Mouse (Mus musculus) lung, embryonic 14.5 days (tissue): ENCODE results near the gene Car15. TPM values are rescaled to one million over a fixed set of nuclear protein-coding genes. Genes with fewer than 3 reads are reported as not detected.

Experiments
- ATAC-seq: fragments of 200-750 bp; cut with Nextera tagmentation; 2 replicates; pipeline ENCODE4 v1.8.0; 2017; ENCODE audit warnings: mild to moderate bottlenecking, moderate TSS enrichment, moderate library complexity; ENCODE audit not compliant: insufficient read depth
- DNase-seq: peaks from one replicate; pipeline ENCODE4 v3.0.0-alpha.2; 2015
- H3K27ac ChIP-seq: fragments of 300-500 bp; sonication (generic); 2 replicates; pipeline ENCODE4 v1.5.1; 2014; ENCODE audit warnings: low read depth, mild to moderate bottlenecking, moderate library complexity
- H3K27me3 ChIP-seq: fragments of 300-500 bp; sonication (generic); 2 replicates; pipeline ENCODE4 v1.6.1; 2014; ENCODE audit warnings: low read length, control low read depth; ENCODE audit not compliant: insufficient read depth
- H3K36me3 ChIP-seq: fragments of 300-500 bp; sonication (generic); 2 replicates; pipeline ENCODE4 v1.6.1; 2014; ENCODE audit warnings: control low read depth; ENCODE audit not compliant: insufficient read depth
- H3K4me1 ChIP-seq: fragments of 300-500 bp; sonication (generic); 2 replicates; pipeline ENCODE4 v1.6.1; 2014; ENCODE audit warnings: antibody characterized with exemption, control low read depth; ENCODE audit not compliant: insufficient read depth
- H3K4me2 ChIP-seq: fragments of 300-500 bp; sonication (generic); 2 replicates; pipeline ENCODE4 v1.6.1; 2014; ENCODE audit warnings: mild to moderate bottlenecking
- H3K4me3 ChIP-seq: fragments of 300-500 bp; sonication (generic); 2 replicates; pipeline ENCODE4 v1.5.1; 2014; ENCODE audit warnings: low read depth, low read length
- H3K9ac ChIP-seq: fragments of 300-500 bp; sonication (generic); 2 replicates; pipeline ENCODE4 v1.6.1; 2014
- H3K9me3 ChIP-seq: fragments of 300-500 bp; sonication (generic); 2 replicates; pipeline ENCODE4 v1.6.1; 2016; ENCODE audit warnings: low read depth, low read length, control low read depth
- CTCF ChIP-seq: IDR thresholded peaks from 2 replicates; pipeline ENCODE4 v1.5.1; 2016; ENCODE audit warnings: antibody characterized with exemption, low read depth
- WGBS: fragments of 180-500 bp; shearing (Covaris S2); extraction: QIAGEN DNeasy Blood & Tissue Kit; methylation state at CpG from one replicate; pipeline ENCODE4 v1.1.7; 2014; 5-methylcytosine and 5-hydroxymethylcytosine counted together
- polyA plus RNA-seq: library from polyadenylated mRNA; unstranded; fragments of >200 nt; fragmentation: Nextera tagmentation; extraction: Ambion mirVana; gene quantifications from 2 replicates; pipeline ENCODE4 v1.2.1, GENCODE M21; 2014

The Car15 gene
- polyA plus RNA-seq, 1 experiment from 2014 or later = 2.7 TPM

DNA sequence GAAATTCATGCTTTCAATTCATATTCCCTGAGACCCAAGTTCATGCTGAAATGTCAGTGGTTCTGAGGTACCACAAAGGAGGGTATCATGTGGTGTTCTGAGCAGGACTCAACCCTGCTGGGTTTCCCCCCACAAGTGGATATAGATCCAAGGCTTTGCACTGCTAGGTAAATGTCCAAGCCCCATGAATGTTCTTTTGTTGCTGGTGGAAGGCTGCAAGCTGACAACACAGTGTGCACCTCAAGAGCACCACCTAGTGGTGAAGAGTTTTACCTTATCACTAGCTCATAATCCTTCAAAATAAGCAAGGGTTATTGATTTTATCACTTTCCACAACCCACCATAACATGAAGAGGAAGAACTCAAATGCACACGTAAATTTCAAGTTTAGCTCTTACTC, 10.8 kb upstream of the Car15 start:
- Histone ChIP-seq H3K36me3 (peaks cover 88% of the 10 kb centered on the region), H3K9ac (no peak overlapping the region), H3K4me3 (no peak overlapping the region), H3K27me3 (no peaks in the 10 kb centered on the region), H3K4me2 (no peak overlapping the region), H3K9me3 (no peaks in the 10 kb centered on the region), H3K27ac (no peak overlapping the region), H3K4me1 (no peaks in the 10 kb centered on the region)
- DNase-seq = peak; percentile 91
- 22% methylated on average over 1 of the region's 1 CpGs for WGBS
- TF ChIP-seq CTCF = peak; percentile 86
- ATAC-seq = no peak

DNA sequence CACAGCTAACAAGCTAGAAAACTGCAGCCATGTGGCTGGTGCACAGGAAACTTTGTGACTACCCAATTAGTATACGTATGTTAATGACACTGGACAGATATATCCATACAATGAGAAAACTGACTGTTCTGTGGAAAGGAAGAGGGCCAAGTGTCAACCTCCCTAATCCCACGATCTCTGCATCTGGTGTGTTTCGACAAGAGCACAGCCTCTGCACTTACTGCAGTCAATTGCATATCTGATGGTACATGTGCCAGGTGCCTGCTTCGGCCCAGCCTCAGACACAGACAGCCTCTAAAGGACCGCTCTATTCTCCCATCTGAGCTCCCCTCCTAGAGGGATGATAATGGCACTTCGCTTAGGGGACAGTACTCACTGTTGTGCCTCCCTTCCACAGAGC, 10.3 kb upstream of the Car15 start:
- WGBS = 96% methylated on average over 6 of the region's 6 CpGs

DNA sequence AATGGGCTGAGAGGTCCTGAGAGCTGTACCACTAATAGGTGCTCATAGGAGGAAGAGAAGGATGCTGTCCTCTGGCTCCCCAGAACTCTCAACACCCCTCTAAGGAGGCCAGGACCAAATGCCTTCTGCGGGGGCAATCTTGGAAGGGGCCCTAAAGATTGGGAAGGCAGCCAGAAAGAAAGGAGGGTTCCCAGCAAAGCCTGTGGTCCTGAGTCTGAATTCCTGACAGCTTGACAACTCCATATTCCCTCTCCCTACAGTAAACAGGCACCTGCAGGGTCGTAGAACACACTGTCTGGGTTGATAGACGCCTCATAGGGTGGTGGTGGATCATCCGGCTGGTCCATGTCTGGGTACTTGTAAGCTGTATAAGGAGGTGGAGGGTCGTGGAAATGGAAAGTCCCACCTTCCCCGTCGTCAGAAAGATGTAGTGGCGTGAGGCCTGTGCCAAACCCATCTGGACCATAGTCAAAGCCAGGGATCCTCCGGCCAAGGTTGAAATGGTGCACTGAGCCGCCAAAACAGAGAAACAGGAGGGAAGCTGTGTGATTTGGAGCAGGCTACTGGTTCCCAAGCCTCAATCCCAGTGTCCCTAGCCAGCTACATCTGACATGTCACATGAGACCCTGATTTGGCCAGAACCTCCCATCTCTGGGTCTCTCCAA, 5.7 kb upstream of the Car15 start:
- Histone ChIP-seq H3K27ac (no peak overlapping the region), H3K4me2 (no peak overlapping the region), H3K9me3 (no peaks in the 10 kb centered on the region), H3K9ac (no peak overlapping the region), H3K27me3 (no peaks in the 10 kb centered on the region), H3K4me3 (no peak overlapping the region), H3K4me1 (no peaks in the 10 kb centered on the region), H3K36me3 (peaks cover 86% of the 10 kb centered on the region)
- 91% methylated on average over 10 of the region's 10 CpGs for WGBS
- ATAC-seq (no peak), DNase-seq (no peak)
- TF ChIP-seq CTCF = no peak

More for the DNA sequence above, 10.3 kb upstream of the Car15 start:
- no peak for ATAC-seq
- Histone ChIP-seq H3K36me3 (peaks cover 90% of the 10 kb centered on the region), H3K27me3 (no peaks in the 10 kb centered on the region), H3K4me1 (no peaks in the 10 kb centered on the region), H3K4me2 (no peak overlapping the region), H3K4me3 (no peak overlapping the region), H3K9me3 (no peaks in the 10 kb centered on the region), H3K27ac (no peak overlapping the region), H3K9ac (no peak overlapping the region)
- no peak for DNase-seq
- no peak for TF ChIP-seq CTCF

DNA sequence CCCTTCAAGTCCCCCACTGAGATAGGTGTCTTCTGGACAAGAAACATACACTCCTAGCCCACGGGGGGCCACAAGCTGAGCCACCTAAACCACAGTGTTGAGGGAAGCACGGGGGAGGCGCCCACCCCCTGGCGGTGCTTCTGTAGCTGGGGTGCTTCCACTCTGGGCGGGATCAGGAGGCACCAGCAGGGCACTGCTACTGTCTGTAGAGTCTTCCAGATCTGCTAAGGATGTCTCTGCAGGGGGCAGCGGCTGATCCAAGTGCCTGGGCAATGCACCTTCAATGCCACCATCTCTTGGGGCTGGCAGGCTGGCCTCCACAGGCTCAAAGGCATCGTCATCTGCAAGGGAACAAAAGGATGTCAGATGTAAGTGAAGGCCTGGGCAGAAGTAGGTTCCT, 4.3 kb upstream of the Car15 start:
- Histone ChIP-seq H3K4me3 (no peak overlapping the region), H3K4me1 (no peaks in the 10 kb centered on the region), H3K36me3 (peaks cover 72% of the 10 kb centered on the region), H3K27me3 (0 out of 2 replicates have a peak, but pooled peaks cover 2% of the 10 kb centered on the region), H3K9ac (no peak overlapping the region), H3K9me3 (no peaks in the 10 kb centered on the region), H3K27ac (no peak overlapping the region), H3K4me2 (no peak overlapping the region)
- ATAC-seq (no peak), DNase-seq (no peak)
- TF ChIP-seq CTCF = no peak
- 91% methylated on average over 7 of the region's 7 CpGs for WGBS

DNA sequence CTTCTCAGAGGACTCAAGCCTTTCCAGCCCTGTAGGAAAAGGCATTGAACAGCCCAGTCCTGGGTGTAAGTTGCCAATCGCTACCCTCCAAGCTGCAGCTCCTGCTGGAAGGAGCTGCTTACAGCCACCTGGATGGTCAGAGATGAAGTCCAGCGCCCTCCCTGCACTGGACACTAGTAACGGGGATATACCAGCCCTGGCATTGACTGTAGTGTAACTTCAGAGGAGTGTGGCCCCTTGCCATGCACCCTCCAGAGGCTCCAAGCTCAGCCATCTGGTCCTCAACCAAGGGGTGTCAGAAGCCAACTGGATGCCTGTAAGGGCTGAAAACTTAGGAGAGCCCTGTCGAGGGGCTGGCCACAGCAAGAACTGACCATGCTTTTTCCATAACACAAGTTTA, 1.8 kb upstream of the Car15 start:
- no peak for TF ChIP-seq CTCF
- no peaks in the 10 kb centered on the region for H3K9me3 ChIP-seq
- ATAC-seq (no peak), DNase-seq (no peak)
- H3K27me3 ChIP-seq = peaks cover 19% of the 10 kb centered on the region
- H3K4me3 ChIP-seq = no peak overlapping the region
- H3K9ac ChIP-seq = no peak overlapping the region
- 75% methylated on average over 4 of the region's 4 CpGs for WGBS
- H3K36me3 ChIP-seq = peaks cover 48% of the 10 kb centered on the region
- no peak overlapping the region for H3K27ac ChIP-seq
- no peaks in the 10 kb centered on the region for H3K4me1 ChIP-seq
- no peak overlapping the region for H3K4me2 ChIP-seq

DNA sequence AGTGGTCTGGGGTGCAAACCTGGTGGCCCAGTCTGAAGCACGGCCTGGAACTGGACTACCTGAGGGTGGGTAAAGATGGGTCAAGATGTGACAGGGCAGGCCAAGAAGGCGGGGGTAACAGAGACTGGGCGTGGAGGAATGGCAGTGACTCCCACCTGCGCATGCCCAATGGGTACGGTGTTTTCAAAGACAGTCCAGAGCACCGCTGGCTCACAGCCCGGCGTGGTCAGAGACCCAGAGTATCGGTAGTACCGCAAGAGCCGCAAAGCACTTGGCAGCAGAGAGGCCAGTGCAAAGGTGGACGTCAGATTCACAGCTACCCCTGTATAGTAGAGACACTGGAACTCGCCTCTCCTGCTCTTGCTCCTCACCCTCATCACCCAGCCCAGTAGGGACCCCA, 2.7 kb downstream of the Car15 start:
- H3K4me2 ChIP-seq = no peak overlapping the region
- H3K36me3 ChIP-seq = peaks cover 3% of the 10 kb centered on the region; the same call in 1 of the 2 replicates
- no peak overlapping the region for H3K4me3 ChIP-seq
- no peaks in the 10 kb centered on the region for H3K9me3 ChIP-seq
- no peak for ATAC-seq
- no peak overlapping the region for H3K27ac ChIP-seq
- H3K9ac ChIP-seq = no peak overlapping the region
- peaks cover 62% of the 10 kb centered on the region for H3K27me3 ChIP-seq
- WGBS = 65% methylated on average over 13 of the region's 13 CpGs
- H3K4me1 ChIP-seq = 0 out of 2 replicates have a peak, but pooled peaks cover 5% of the 10 kb centered on the region
- no peak for TF ChIP-seq CTCF
- DNase-seq = no peak

DNA sequence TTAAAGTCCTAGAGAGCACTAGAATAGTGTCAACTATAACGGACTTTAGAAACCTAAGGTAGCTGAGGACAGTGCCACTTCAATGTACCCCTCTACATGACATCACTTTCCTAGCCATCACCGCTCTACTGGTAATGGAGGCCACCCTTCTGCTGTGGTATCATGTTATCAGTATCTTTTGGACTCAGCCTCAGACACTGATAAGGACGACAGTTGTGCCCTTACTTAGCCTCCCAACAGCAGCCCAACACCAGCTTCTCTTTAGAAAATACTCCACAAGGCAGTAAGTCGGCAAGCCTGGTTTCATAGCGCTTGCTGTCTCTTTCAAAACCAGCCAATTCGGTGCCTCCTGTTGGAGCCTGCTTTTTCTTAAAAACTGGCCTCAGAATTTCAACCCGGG, 3.6 kb downstream of the Car15 start:
- H3K4me1 ChIP-seq = 0 out of 2 replicates have a peak, but pooled peaks cover 5% of the 10 kb centered on the region
- H3K27me3 ChIP-seq = peaks cover 63% of the 10 kb centered on the region
- peak overlapping the region; percentile 55 for H3K4me3 ChIP-seq
- peak overlapping the region; percentile 96 for H3K4me2 ChIP-seq
- no peak overlapping the region for H3K27ac ChIP-seq
- H3K9ac ChIP-seq = no peak overlapping the region
- no peaks in the 10 kb centered on the region for H3K9me3 ChIP-seq
- ATAC-seq = no peak
- H3K36me3 ChIP-seq = no peaks in the 10 kb centered on the region
- no peak for TF ChIP-seq CTCF
- WGBS = 45% methylated on average over 7 of the region's 7 CpGs
- DNase-seq = no peak
